Mouse (Mus musculus) midbrain, embryonic 12.5 days (tissue): ENCODE results near the gene Abca3. TPM values are rescaled to one million over a fixed set of nuclear protein-coding genes. Genes with fewer than 3 reads are reported as not detected.
A peak's percentile ranks its signal among the peaks of the same experiment; 100 is the strongest.
"Not testable (repeated sequence)": the region's sequence is repeated elsewhere in the genome, so short reads cannot be mapped to it uniquely, and the experiment has no call there.

ENCODE experiments used
- ATAC-seq: fragments of 200-750 bp; cut with Nextera tagmentation; 2 replicates; pipeline ENCODE4 v1.8.0; 2017; ENCODE audit warnings: low read depth, moderate TSS enrichment, moderate library complexity; ENCODE audit not compliant: low FRiP score
- H3K27ac ChIP-seq: fragments of 300-500 bp; sonication (generic); replicated peaks from 2 replicates; pipeline ENCODE4 v1.5.1; 2016; ENCODE audit warnings: mild to moderate bottlenecking
- H3K27me3 ChIP-seq: fragments of 300-500 bp; sonication (generic); 2 replicates; pipeline ENCODE4 v1.6.1; 2016; ENCODE audit warnings: mild to moderate bottlenecking
- H3K36me3 ChIP-seq: fragments of 300-500 bp; sonication (generic); 2 replicates; pipeline ENCODE4 v1.6.1; 2016
- H3K4me1 ChIP-seq: fragments of 300-500 bp; sonication (generic); 2 replicates; pipeline ENCODE4 v1.6.1; 2016
- H3K4me2 ChIP-seq: fragments of 300-500 bp; sonication (generic); replicated peaks from 2 replicates; pipeline ENCODE4 v1.6.1; 2016; ENCODE audit warnings: mild to moderate bottlenecking, moderate library complexity
- H3K4me3 ChIP-seq: fragments of 300-500 bp; sonication (generic); 2 replicates; pipeline ENCODE4 v1.5.1; 2016; ENCODE audit warnings: mild to moderate bottlenecking
- H3K9ac ChIP-seq: fragments of 300-500 bp; sonication (generic); replicated peaks from 2 replicates; pipeline ENCODE4 v1.6.1; 2016; ENCODE audit warnings: mild to moderate bottlenecking, moderate library complexity
- H3K9me3 ChIP-seq: fragments of 300-500 bp; sonication (generic); 2 replicates; pipeline ENCODE4 v1.6.1; 2016; ENCODE audit warnings: mild to moderate bottlenecking
- WGBS: fragments of 180-500 bp; shearing (Covaris S2); methylation state at CpG from one replicate; pipeline ENCODE4 v1.1.7; 2016; 5-methylcytosine and 5-hydroxymethylcytosine counted together
- polyA plus RNA-seq: library from polyadenylated mRNA; unstranded; fragments of >200 nt; fragmentation: Nextera tagmentation; extraction: Ambion mirVana; gene quantifications from 2 replicates; pipeline ENCODE4 v1.2.1, GENCODE M21; 2016

Gene Abca3
- polyA plus RNA-seq, 1 experiment from 2014 or later = 19.2 TPM

- no peaks in the 10 kb centered on the region for H3K27me3 ChIP-seq
- WGBS = 92% methylated on average over 5 of the region's 5 CpGs
- peaks cover 56% of the 10 kb centered on the region for H3K36me3 ChIP-seq
These were observed 72.7 kb downstream of the Abca3 start for GRCm38 (mm10) chr17:24424489-24424888.

GRCm38 (mm10) chr17:24425326-24425725, 73.6 kb downstream of the Abca3 start:
- ATAC-seq, H3K27ac ChIP-seq, H3K27me3 ChIP-seq, H3K9ac ChIP-seq, H3K9me3 ChIP-seq, H3K4me3 ChIP-seq, H3K4me2 ChIP-seq: not testable (repeated sequence)
- Histone ChIP-seq H3K4me1 (peaks cover 14% of the 10 kb centered on the region), H3K36me3 (peaks cover 48% of the 10 kb centered on the region)
- WGBS = 88% methylated on average over 6 of the region's 8 CpGs

More at GRCm38 (mm10) chr17:24424489-24424888, 72.7 kb downstream of the Abca3 start:
- Histone ChIP-seq H3K4me1 (peaks cover 12% of the 10 kb centered on the region), H3K4me2 (no peak overlapping the region), H3K9ac (no peak overlapping the region), H3K27ac (no peak overlapping the region), H3K9me3 (no peaks in the 10 kb centered on the region), H3K4me3 (no peak overlapping the region)
- ATAC-seq = no peak

GRCm38 (mm10) chr17:24425905-24426304, 74.2 kb downstream of the Abca3 start:
- Histone ChIP-seq H3K27ac (peak overlapping the region; percentile 94; the same call in 1 of the 2 replicates), H3K4me1 (peaks cover 14% of the 10 kb centered on the region), H3K36me3 (peaks cover 42% of the 10 kb centered on the region), H3K9me3 (no peaks in the 10 kb centered on the region), H3K9ac (no peak overlapping the region), H3K27me3 (no peaks in the 10 kb centered on the region), H3K4me2 (no peak overlapping the region; the same call in 1 of the 2 replicates), H3K4me3 (peak overlapping the region; percentile 75; the same call in 1 of the 2 replicates)
- peak; percentile 10; the same call in 1 of the 2 replicates for ATAC-seq
- 94% methylated on average over 7 of the region's 7 CpGs for WGBS

GRCm38 (mm10) chr17:24426471-24427169, 74.9 kb downstream of the Abca3 start, which contains the start of gene Eci1:
Eci1 (plus strand) TSS chr17:24426641.
- peaks cover 35% of the 10 kb centered on the region for H3K36me3 ChIP-seq
- peak within 1 kb of the TSS; percentile 94 for H3K27ac ChIP-seq
- H3K9me3 ChIP-seq = no peaks in the 10 kb centered on the region
- peaks cover 14% of the 10 kb centered on the region for H3K4me1 ChIP-seq
- under 1% methylated on average over 48 of the region's 48 CpGs for WGBS
- no peaks in the 10 kb centered on the region for H3K27me3 ChIP-seq
- peak; percentile 97 for ATAC-seq
- peak within 1 kb of the TSS; percentile 75 for H3K4me3 ChIP-seq
- H3K4me2 ChIP-seq = peak within 1 kb of the TSS; percentile 60
- H3K9ac ChIP-seq = peak within 1 kb of the TSS; percentile 92

GRCm38 (mm10) chr17:24427170-24427557, 75.4 kb downstream of the Abca3 start:
- Histone ChIP-seq H3K4me3 (peak overlapping the region; percentile 75), H3K4me2 (peak overlapping the region; percentile 60), H3K4me1 (peaks cover 14% of the 10 kb centered on the region), H3K27me3 (no peaks in the 10 kb centered on the region), H3K9me3 (no peaks in the 10 kb centered on the region), H3K27ac (peak overlapping the region; percentile 94), H3K9ac (peak overlapping the region; percentile 92), H3K36me3 (peaks cover 30% of the 10 kb centered on the region)
- no peak for ATAC-seq
- WGBS = 7% methylated on average over 8 of the region's 8 CpGs

- Histone ChIP-seq H3K9ac (no peak overlapping the region), H3K4me1 (peaks cover 14% of the 10 kb centered on the region), H3K4me3 (no peak overlapping the region), H3K4me2 (no peak overlapping the region), H3K9me3 (no peaks in the 10 kb centered on the region), H3K27ac (no peak overlapping the region), H3K36me3 (peaks cover 22% of the 10 kb centered on the region), H3K27me3 (no peaks in the 10 kb centered on the region)
- 85% methylated on average over 14 of the region's 14 CpGs for WGBS
- ATAC-seq = no peak
These were observed 77.6 kb downstream of the Abca3 start for GRCm38 (mm10) chr17:24429201-24429983.

- 70% methylated on average over 5 of the region's 5 CpGs for WGBS
- peak; percentile 44; the same call in 1 of the 2 replicates for ATAC-seq
- Histone ChIP-seq H3K9ac (no peak overlapping the region), H3K4me2 (no peak overlapping the region), H3K27ac (no peak overlapping the region), H3K27me3 (no peaks in the 10 kb centered on the region), H3K4me3 (no peak overlapping the region), H3K36me3 (peaks cover 69% of the 10 kb centered on the region), H3K4me1 (no peaks in the 10 kb centered on the region), H3K9me3 (no peaks in the 10 kb centered on the region)
These were observed 85.3 kb downstream of the Abca3 start for GRCm38 (mm10) chr17:24437016-24437415.

GRCm38 (mm10) chr17:24440377-24440776, 88.6 kb downstream of the Abca3 start:
- Histone ChIP-seq H3K36me3 (peaks cover 85% of the 10 kb centered on the region), H3K4me2 (no peak overlapping the region), H3K4me3 (no peak overlapping the region), H3K9me3 (no peaks in the 10 kb centered on the region), H3K4me1 (no peaks in the 10 kb centered on the region), H3K27me3 (no peaks in the 10 kb centered on the region), H3K9ac (no peak overlapping the region), H3K27ac (no peak overlapping the region)
- no peak for ATAC-seq
- WGBS = 94% methylated on average over 8 of the region's 8 CpGs

GRCm38 (mm10) chr17:24441148-24441547, 89.4 kb downstream of the Abca3 start:
- no peak for ATAC-seq

GRCm38 (mm10) chr17:24442107-24442506, 90.4 kb downstream of the Abca3 start:
- no peaks in the 10 kb centered on the region for H3K4me1 ChIP-seq
- no peak for ATAC-seq
- H3K27ac ChIP-seq = no peak overlapping the region
- no peak overlapping the region for H3K4me3 ChIP-seq
- H3K27me3 ChIP-seq = no peaks in the 10 kb centered on the region
- H3K4me2 ChIP-seq = no peak overlapping the region
- WGBS = 89% methylated on average over 14 of the region's 14 CpGs
- peaks cover 95% of the 10 kb centered on the region for H3K36me3 ChIP-seq
- H3K9ac ChIP-seq = no peak overlapping the region
- H3K9me3 ChIP-seq = no peaks in the 10 kb centered on the region

More at GRCm38 (mm10) chr17:24441148-24441547, 89.4 kb downstream of the Abca3 start:
- no peak overlapping the region for H3K4me2 ChIP-seq
- no peaks in the 10 kb centered on the region for H3K9me3 ChIP-seq
- no peak overlapping the region for H3K4me3 ChIP-seq
- H3K4me1 ChIP-seq = no peaks in the 10 kb centered on the region
- WGBS = 40% methylated on average over 2 of the region's 2 CpGs
- H3K9ac ChIP-seq = no peak overlapping the region
- no peak overlapping the region for H3K27ac ChIP-seq
- H3K27me3 ChIP-seq = no peaks in the 10 kb centered on the region
- peaks cover 88% of the 10 kb centered on the region for H3K36me3 ChIP-seq

- H3K4me2 ChIP-seq = no peak within 1 kb of the TSS
- no peak within 1 kb of the TSS for H3K9ac ChIP-seq
- no peak within 1 kb of the TSS for H3K4me3 ChIP-seq
- H3K27me3 ChIP-seq = no peaks in the 10 kb centered on the region
- H3K27ac ChIP-seq = no peak within 1 kb of the TSS
- H3K9me3 ChIP-seq = no peaks in the 10 kb centered on the region
- no peaks in the 10 kb centered on the region for H3K4me1 ChIP-seq
- no peak for ATAC-seq
- WGBS = 74% methylated on average over 7 of the region's 7 CpGs
- peaks cover 97% of the 10 kb centered on the region for H3K36me3 ChIP-seq
These were observed 90.9 kb downstream of the Abca3 start, which contains the start of gene Dnase1l2 for GRCm38 (mm10) chr17:24442632-24443155. Dnase1l2 (minus strand) TSS chr17:24443105.

GRCm38 (mm10) chr17:24443409-24443808, 91.7 kb downstream of the Abca3 start:
- Histone ChIP-seq H3K9ac (no peak overlapping the region), H3K4me1 (no peaks in the 10 kb centered on the region), H3K27ac (no peak overlapping the region), H3K4me2 (no peak overlapping the region), H3K36me3 (peaks cover 99% of the 10 kb centered on the region), H3K9me3 (no peaks in the 10 kb centered on the region), H3K4me3 (no peak overlapping the region), H3K27me3 (no peaks in the 10 kb centered on the region)
- no peak for ATAC-seq
- WGBS = 95% methylated on average over 4 of the region's 4 CpGs
